Mouse (Mus musculus): ENCODE measurements around the gene Slc44a2. TPM values are rescaled to one million over a fixed set of nuclear protein-coding genes. Genes with fewer than 3 reads are reported as not detected.
A peak's percentile ranks its signal among the peaks of the same experiment; 100 is the strongest.

The Slc44a2 gene
- polyA plus RNA-seq, 1 experiment from 2014 or later = 52.0 TPM

DNA sequence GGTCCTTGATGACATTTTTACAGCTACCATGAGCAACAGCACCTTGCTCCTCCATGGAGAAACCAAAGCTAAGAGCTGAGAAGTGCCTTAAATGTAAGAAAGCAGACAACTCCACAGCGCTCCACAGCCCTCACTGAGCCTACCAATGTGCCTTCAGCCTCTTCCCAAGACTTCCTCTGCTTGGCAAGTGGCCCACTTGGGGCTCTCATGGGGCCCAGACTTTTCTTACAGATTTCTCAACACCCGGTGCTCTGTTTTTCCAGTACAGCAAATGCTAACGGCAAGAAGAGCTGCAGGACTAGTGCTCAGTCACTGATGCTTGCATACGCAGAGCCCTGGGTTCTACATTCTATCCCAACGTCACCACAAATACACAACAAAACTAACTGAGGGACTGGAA, 42.7 kb upstream of the Slc44a2 start:
- DNase-seq (ENCODE audit: low spot score) = no peak
- no peak for ATAC-seq
- WGBS = 91% methylated on average over 5 of the region's 5 CpGs

GRCm38 (mm10) chr9:21283591-21283990, 36.9 kb upstream of the Slc44a2 start:
- 93% methylated on average over 5 of the region's 5 CpGs for WGBS
- Histone ChIP-seq H3K4me3 (ENCODE audit: low read depth, low read length) (no peak overlapping the region), H3K27me3 (replicated peaks; ENCODE audit: control insufficient read depth, insufficient read depth, low read length) (no peaks in the 10 kb centered on the region), H3K27ac (ENCODE audit: low read depth, low read length) (no peak overlapping the region), H3K9ac (ENCODE audit: low read length) (no peak overlapping the region), H3K9me3 (replicated peaks; ENCODE audit: control insufficient read depth, low read length) (no peaks in the 10 kb centered on the region), H3K4me1 (ENCODE audit: control insufficient read depth, insufficient read depth, low read length) (peaks cover 11% of the 10 kb centered on the region), H3K4me2 (ENCODE audit: low read length) (no peak overlapping the region), H3K36me3 (ENCODE audit: control insufficient read depth, insufficient read depth, low read length) (peaks cover 64% of the 10 kb centered on the region)
- DNase-seq (ENCODE audit: low spot score) (no peak), ATAC-seq (no peak)

More for the DNA sequence above, 42.7 kb upstream of the Slc44a2 start:
- Histone ChIP-seq H3K4me2 (ENCODE audit: low read length) (no peak overlapping the region), H3K9me3 (replicated peaks; ENCODE audit: control insufficient read depth, low read length) (no peaks in the 10 kb centered on the region), H3K4me3 (ENCODE audit: low read depth, low read length) (no peak overlapping the region), H3K27ac (ENCODE audit: low read depth, low read length) (no peak overlapping the region), H3K9ac (ENCODE audit: low read length) (no peak overlapping the region), H3K36me3 (ENCODE audit: control insufficient read depth, insufficient read depth, low read length) (peaks cover 92% of the 10 kb centered on the region), H3K4me1 (ENCODE audit: control insufficient read depth, insufficient read depth, low read length) (no peaks in the 10 kb centered on the region), H3K27me3 (replicated peaks; ENCODE audit: control insufficient read depth, insufficient read depth, low read length) (no peaks in the 10 kb centered on the region)

DNA sequence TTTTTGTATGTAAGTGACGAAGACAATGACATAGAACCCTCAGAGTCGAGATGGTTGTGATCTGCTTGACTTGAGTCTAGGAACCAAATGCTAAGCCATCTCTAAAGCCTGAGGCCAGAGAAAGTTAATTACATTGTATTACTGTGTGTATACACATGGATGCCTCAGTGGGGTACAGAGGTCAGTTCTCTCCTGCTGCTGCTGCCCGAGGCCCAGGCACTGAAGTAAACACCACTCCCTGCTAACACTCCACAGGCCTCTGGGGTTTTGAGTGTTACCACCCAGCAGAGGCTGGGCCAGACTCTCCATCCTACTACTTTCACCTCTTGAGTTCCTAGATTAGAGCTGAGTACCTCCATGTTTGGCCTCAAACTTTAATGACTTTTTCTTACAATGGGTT, 36.5 kb upstream of the Slc44a2 start:
- no peak overlapping the region for H3K9ac ChIP-seq (ENCODE audit: low read length)
- WGBS = 86% methylated on average over 3 of the region's 3 CpGs
- no peak for DNase-seq (ENCODE audit: low spot score)
- H3K27ac ChIP-seq (ENCODE audit: low read depth, low read length) = no peak overlapping the region
- peaks cover 12% of the 10 kb centered on the region for H3K4me1 ChIP-seq (ENCODE audit: control insufficient read depth, insufficient read depth, low read length)
- ATAC-seq = no peak
- no peak overlapping the region for H3K4me3 ChIP-seq (ENCODE audit: low read depth, low read length)
- H3K27me3 ChIP-seq (replicated peaks; ENCODE audit: control insufficient read depth, insufficient read depth, low read length) = no peaks in the 10 kb centered on the region
- no peak overlapping the region for H3K4me2 ChIP-seq (ENCODE audit: low read length)
- no peaks in the 10 kb centered on the region for H3K9me3 ChIP-seq (replicated peaks; ENCODE audit: control insufficient read depth, low read length)
- H3K36me3 ChIP-seq (ENCODE audit: control insufficient read depth, insufficient read depth, low read length) = peaks cover 60% of the 10 kb centered on the region

DNA sequence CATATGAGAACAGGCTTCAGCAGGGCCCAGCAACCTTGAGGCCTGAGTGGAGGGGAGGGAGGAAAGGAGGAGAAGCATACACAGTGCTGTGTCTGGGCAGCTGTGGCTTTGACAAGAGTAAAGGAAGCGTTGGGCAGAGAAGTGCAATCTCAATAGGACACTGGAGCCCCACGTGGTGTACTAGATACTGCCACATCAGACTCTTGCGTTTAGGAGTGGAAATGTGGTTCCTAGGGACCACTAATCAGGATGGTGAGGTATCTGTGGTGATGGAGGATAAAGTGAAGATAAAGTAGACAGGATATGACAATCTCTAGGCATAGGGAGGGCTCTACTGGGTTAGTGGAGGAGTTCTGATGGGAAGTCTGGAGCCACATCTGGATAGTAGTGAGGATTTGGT, 33.7 kb upstream of the Slc44a2 start:
- DNase-seq (ENCODE audit: low spot score) (no peak), ATAC-seq (no peak)
- Histone ChIP-seq H3K4me3 (ENCODE audit: low read depth, low read length) (peak overlapping the region; percentile 76), H3K4me1 (ENCODE audit: control insufficient read depth, insufficient read depth, low read length) (peaks cover 24% of the 10 kb centered on the region), H3K27ac (ENCODE audit: low read depth, low read length) (no peak overlapping the region), H3K9me3 (replicated peaks; ENCODE audit: control insufficient read depth, low read length) (no peaks in the 10 kb centered on the region), H3K9ac (ENCODE audit: low read length) (peak overlapping the region; percentile 79), H3K36me3 (ENCODE audit: control insufficient read depth, insufficient read depth, low read length) (peaks cover 34% of the 10 kb centered on the region), H3K27me3 (replicated peaks; ENCODE audit: control insufficient read depth, insufficient read depth, low read length) (no peaks in the 10 kb centered on the region), H3K4me2 (ENCODE audit: low read length) (peak overlapping the region; percentile 66)
- WGBS = 74% methylated on average over 3 of the region's 3 CpGs

DNA sequence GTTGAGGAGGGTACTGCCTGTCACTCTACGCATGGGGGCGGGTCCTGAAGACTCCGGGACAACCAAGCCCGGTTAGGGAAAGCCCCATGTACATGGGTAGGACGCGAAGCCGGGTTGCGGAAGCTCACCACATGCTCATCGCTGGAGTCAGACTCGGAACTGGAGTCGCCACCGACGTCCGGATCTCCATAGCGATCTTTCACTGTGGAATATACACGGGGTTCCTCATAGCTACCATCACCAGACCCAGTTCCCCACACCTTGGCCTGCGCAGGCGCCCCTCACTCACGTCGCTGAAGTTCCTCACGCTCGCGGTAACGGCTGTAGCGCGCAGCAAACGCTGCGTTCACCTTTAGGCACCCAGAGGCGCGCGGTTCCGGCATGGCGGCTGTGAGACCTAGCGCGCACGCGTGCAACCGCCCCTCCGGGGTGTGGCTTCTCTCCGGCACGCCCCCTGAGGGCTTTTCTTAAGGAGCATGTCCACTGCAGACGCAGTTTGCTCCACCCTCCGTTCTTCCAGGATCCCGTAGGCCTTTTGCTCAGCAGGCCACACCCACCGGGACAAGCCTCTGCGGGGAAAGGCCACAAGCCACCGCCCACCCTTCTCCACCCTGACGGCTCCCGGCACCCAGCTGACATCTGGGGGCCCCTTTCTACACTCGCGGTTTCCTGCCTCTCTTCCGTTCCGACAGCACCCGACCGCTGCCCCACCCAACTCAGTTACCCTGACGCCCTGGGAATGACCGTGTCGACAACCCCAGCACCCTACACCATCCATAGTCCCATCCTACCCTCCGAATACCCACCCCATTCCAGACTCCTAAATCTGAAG, 32.7 kb upstream of the Slc44a2 start, which contains the start of gene Kri1:
TSS of gene Kri1 (minus strand) at position 399 of the 832 bp plus-strand sequence.
- Histone ChIP-seq H3K9ac (ENCODE audit: low read length) (peak within 1 kb of the TSS; percentile 79), H3K4me3 (ENCODE audit: low read depth, low read length) (peak within 1 kb of the TSS; percentile 76), H3K27me3 (replicated peaks; ENCODE audit: control insufficient read depth, insufficient read depth, low read length) (no peaks in the 10 kb centered on the region), H3K4me2 (ENCODE audit: low read length) (peak within 1 kb of the TSS; percentile 66), H3K27ac (ENCODE audit: low read depth, low read length) (peak within 1 kb of the TSS; percentile 61), H3K36me3 (ENCODE audit: control insufficient read depth, insufficient read depth, low read length) (peaks cover 24% of the 10 kb centered on the region), H3K4me1 (ENCODE audit: control insufficient read depth, insufficient read depth, low read length) (peaks cover 24% of the 10 kb centered on the region), H3K9me3 (replicated peaks; ENCODE audit: control insufficient read depth, low read length) (no peaks in the 10 kb centered on the region)
- WGBS = under 1% methylated on average over 59 of the region's 59 CpGs
- DNase-seq (ENCODE audit: low spot score) (peak; percentile 99), ATAC-seq (peak; percentile 72)

DNA sequence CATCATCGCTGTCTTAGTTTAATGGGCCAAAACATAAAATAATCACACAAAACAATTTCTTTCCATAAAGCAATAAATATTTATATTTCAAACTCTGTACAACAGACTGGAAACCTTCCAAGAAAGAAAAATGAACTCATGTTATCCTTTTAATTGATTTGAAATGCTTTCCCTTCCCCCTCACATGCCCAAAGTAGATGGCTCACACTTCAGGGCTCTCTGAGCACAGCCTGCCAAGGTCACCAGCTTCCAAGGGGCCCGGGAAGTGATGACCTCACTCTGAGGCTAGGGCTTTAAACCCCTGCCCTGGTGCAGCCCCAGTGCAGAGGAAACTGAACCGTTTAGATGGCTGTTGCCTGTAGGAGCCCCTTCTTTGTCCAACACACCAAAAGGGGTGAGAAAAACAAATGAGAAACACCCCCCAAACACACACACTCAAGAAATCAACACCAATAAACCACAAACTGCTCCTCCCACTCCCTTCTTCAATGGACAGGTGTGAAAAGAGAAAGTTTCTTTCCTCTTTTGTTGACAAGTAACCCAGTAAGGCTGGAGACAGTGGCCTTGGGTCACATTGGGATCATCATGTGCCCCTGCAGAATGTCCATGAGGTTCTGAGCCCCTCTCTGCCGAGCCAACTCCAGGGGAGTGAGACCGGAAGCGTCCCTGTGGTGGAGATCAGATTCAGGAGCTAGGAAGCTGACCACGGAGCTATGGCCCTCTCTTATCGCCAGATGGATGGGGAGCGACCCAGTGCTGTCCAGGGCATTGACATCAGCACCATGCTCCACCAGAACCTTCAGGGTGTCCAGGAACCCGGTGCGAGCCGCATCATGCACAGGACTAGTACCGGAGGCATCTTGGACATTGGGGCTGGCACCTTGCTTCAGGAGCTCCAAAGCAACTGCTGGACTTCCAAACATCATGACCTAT, 31.8 kb upstream of the Slc44a2 start:
- WGBS = 77% methylated on average over 13 of the region's 13 CpGs
- H3K27ac ChIP-seq (ENCODE audit: low read depth, low read length) = peak overlapping the region; percentile 61; the same call in 1 of the 2 replicates
- H3K9ac ChIP-seq (ENCODE audit: low read length) = peak overlapping the region; percentile 52; the same call in 1 of the 2 replicates
- peaks cover 21% of the 10 kb centered on the region for H3K36me3 ChIP-seq (ENCODE audit: control insufficient read depth, insufficient read depth, low read length)
- peaks cover 24% of the 10 kb centered on the region for H3K4me1 ChIP-seq (ENCODE audit: control insufficient read depth, insufficient read depth, low read length)
- ATAC-seq (no peak), DNase-seq (ENCODE audit: low spot score) (peak; percentile 19)
- H3K9me3 ChIP-seq (replicated peaks; ENCODE audit: control insufficient read depth, low read length) = no peaks in the 10 kb centered on the region
- H3K4me2 ChIP-seq (ENCODE audit: low read length) = peak overlapping the region; percentile 66
- H3K4me3 ChIP-seq (ENCODE audit: low read depth, low read length) = peak overlapping the region; percentile 76
- H3K27me3 ChIP-seq (replicated peaks; ENCODE audit: control insufficient read depth, insufficient read depth, low read length) = no peaks in the 10 kb centered on the region

GRCm38 (mm10) chr9:21289337-21289671, 31.2 kb upstream of the Slc44a2 start:
- Histone ChIP-seq H3K27me3 (replicated peaks; ENCODE audit: control insufficient read depth, insufficient read depth, low read length) (no peaks in the 10 kb centered on the region), H3K4me2 (ENCODE audit: low read length) (peak overlapping the region; percentile 66), H3K4me3 (ENCODE audit: low read depth, low read length) (no peak overlapping the region), H3K27ac (ENCODE audit: low read depth, low read length) (no peak overlapping the region), H3K36me3 (ENCODE audit: control insufficient read depth, insufficient read depth, low read length) (peaks cover 14% of the 10 kb centered on the region), H3K4me1 (ENCODE audit: control insufficient read depth, insufficient read depth, low read length) (peaks cover 24% of the 10 kb centered on the region), H3K9me3 (replicated peaks; ENCODE audit: control insufficient read depth, low read length) (no peaks in the 10 kb centered on the region), H3K9ac (ENCODE audit: low read length) (no peak overlapping the region)
- DNase-seq (ENCODE audit: low spot score) (no peak), ATAC-seq (no peak)
- 76% methylated on average over 2 of the region's 2 CpGs for WGBS

GRCm38 (mm10) chr9:21290589-21290988, 29.9 kb upstream of the Slc44a2 start:
- WGBS = under 1% methylated on average over 20 of the region's 20 CpGs
- ATAC-seq = no peak
- Histone ChIP-seq H3K9me3 (replicated peaks; ENCODE audit: control insufficient read depth, low read length) (no peaks in the 10 kb centered on the region), H3K36me3 (ENCODE audit: control insufficient read depth, insufficient read depth, low read length) (0 out of 2 replicates have a peak, but pooled peaks cover 2% of the 10 kb centered on the region), H3K27ac (ENCODE audit: low read depth, low read length) (peak overlapping the region; percentile 80), H3K9ac (ENCODE audit: low read length) (peak overlapping the region; percentile 84), H3K27me3 (replicated peaks; ENCODE audit: control insufficient read depth, insufficient read depth, low read length) (no peaks in the 10 kb centered on the region), H3K4me2 (ENCODE audit: low read length) (peak overlapping the region; percentile 59), H3K4me1 (ENCODE audit: control insufficient read depth, insufficient read depth, low read length) (peaks cover 24% of the 10 kb centered on the region), H3K4me3 (ENCODE audit: low read depth, low read length) (peak overlapping the region; percentile 73)
- DNase-seq (ENCODE audit: low spot score) = no peak
